Mouse (Mus musculus): ENCODE measurements around the gene Ulk1. TPM values are rescaled to one million over a fixed set of nuclear protein-coding genes. Genes with fewer than 3 reads are reported as not detected.

Gene Ulk1
- total and polyA plus RNA-seq, 3 experiments: 4.9 to 23.0 TPM; not detected in 1

DNA sequence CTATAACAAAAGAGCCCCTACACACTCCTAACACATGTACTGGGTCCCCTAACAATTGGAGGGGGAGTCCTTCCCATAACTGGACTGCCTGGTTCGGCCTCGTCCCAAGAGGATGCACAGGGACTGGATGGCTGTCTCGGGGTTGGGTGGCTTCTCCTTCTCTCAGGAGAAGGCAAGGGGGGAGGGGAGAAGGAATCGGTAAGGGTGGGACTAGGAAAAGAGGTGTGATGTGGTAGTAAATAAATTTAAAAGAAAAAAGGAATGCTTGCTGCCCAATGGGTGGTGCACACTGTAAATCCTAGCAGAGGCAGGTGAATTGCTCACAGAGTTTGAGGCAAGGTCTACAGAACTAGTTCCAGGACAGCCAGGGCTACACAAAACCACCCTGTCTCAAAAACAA lies 3.7 kb downstream of the Ulk1 start:
- no peaks in the 10 kb centered on the region for H3K9me3 ChIP-seq (replicated peaks; ENCODE audit: insufficient read depth, low read length)
- no peak overlapping the region for H3K9ac ChIP-seq (ENCODE audit: control insufficient read depth, low read depth, low read length, poor library complexity, severe bottlenecking)
- peaks cover 0 to 33% of the 10 kb centered on the region in 2 experiments; a peak in 2 of 4 replicates for H3K36me3 ChIP-seq (ENCODE audit: control insufficient read depth in 1 of 2, insufficient read depth in 2 of 2, low read length in 2 of 2)
- no peak overlapping the region for H3K27ac ChIP-seq (ENCODE audit: control insufficient read depth, low read depth, low read length)
- no peak overlapping the region for H3K4me3 ChIP-seq (ENCODE audit: control insufficient read depth in 1 of 2, insufficient read depth in 1 of 2, low read depth in 2 of 2, low read length in 2 of 2)
- H3K79me2 ChIP-seq (ENCODE audit: control insufficient read depth, insufficient read depth, low read length, poor library complexity): peaks cover 8% of the 10 kb centered on the region
- no peak for DNase-seq (ENCODE audit: low read depth, low spot score)
- peaks cover 16 to 37% of the 10 kb centered on the region in 2 experiments for H3K4me1 ChIP-seq (ENCODE audit: control insufficient read depth in 1 of 2, insufficient read depth in 2 of 2, low read length in 2 of 2)
- no peaks in the 10 kb centered on the region for H3K27me3 ChIP-seq (ENCODE audit: control insufficient read depth in 1 of 2, insufficient read depth in 2 of 2, low read length in 2 of 2)
- TF ChIP-seq POLR2AphosphoS5 (IDR thresholded peaks at IDR 0.05; ENCODE audit: borderline replicate concordance, low read depth, low read length) (no peak), ZNF384 (IDR thresholded peaks at IDR 0.05; ENCODE audit: low read depth, low read length) (no peak), MAX (IDR thresholded peaks at IDR 0.05; ENCODE audit: low read length) (no peak), CHD2 (IDR thresholded peaks at IDR 0.05; ENCODE audit: low read length) (no peak), RAD21 (IDR thresholded peaks at IDR 0.05; ENCODE audit: low read depth, low read length) (no peak), MEF2A (IDR thresholded peaks at IDR 0.05; ENCODE audit: extremely low read depth, insufficient replicate concordance, low read depth, low read length, poor library complexity, severe bottlenecking) (no peak), TCF12 (IDR thresholded peaks at IDR 0.05; ENCODE audit: low read depth, low read length) (no peak), KAT2A (conservative IDR thresholded peaks at IDR 0.05; ENCODE audit: low read depth, low read length) (no peak), TBP (IDR thresholded peaks at IDR 0.05; ENCODE audit: low read depth, low read length) (no peak), ZMIZ1 (IDR thresholded peaks at IDR 0.05; ENCODE audit: low read depth, low read length) (no peak), CHD1 (IDR thresholded peaks at IDR 0.05; ENCODE audit: low read depth, low read length) (no peak), NELFE (IDR thresholded peaks at IDR 0.05; ENCODE audit: low read depth, low read length) (no peak), POLR2AphosphoS2 (IDR thresholded peaks at IDR 0.05; ENCODE audit: low read length) (no peak)

GRCm38 (mm10) chr5:110804012-110804743 lies 5.7 kb downstream of the Ulk1 start:
- Histone ChIP-seq H3K9me3 (replicated peaks; ENCODE audit: insufficient read depth, low read length) (no peaks in the 10 kb centered on the region), H3K27me3 (ENCODE audit: control insufficient read depth in 1 of 2, insufficient read depth in 2 of 2, low read length in 2 of 2) (no peaks in the 10 kb centered on the region), H3K9ac (ENCODE audit: control insufficient read depth, low read depth, low read length, poor library complexity, severe bottlenecking) (no peak overlapping the region), H3K79me2 (ENCODE audit: control insufficient read depth, insufficient read depth, low read length, poor library complexity) (peaks cover 3% of the 10 kb centered on the region), H3K36me3 (ENCODE audit: control insufficient read depth in 1 of 2, insufficient read depth in 2 of 2, low read length in 2 of 2) (peaks cover 0 to 33% of the 10 kb centered on the region in 2 experiments; a peak in 2 of 4 replicates), H3K4me1 (ENCODE audit: control insufficient read depth in 1 of 2, insufficient read depth in 2 of 2, low read length in 2 of 2) (peaks cover 16 to 34% of the 10 kb centered on the region in 2 experiments), H3K4me3 (ENCODE audit: control insufficient read depth in 1 of 2, insufficient read depth in 1 of 2, low read depth in 2 of 2, low read length in 2 of 2) (no peak overlapping the region), H3K27ac (ENCODE audit: control insufficient read depth, low read depth, low read length) (peak overlapping the region; percentile 58)
- DNase-seq (ENCODE audit: low read depth, low spot score): peak; percentile 53
- TF ChIP-seq ZC3H11A (IDR thresholded peaks at IDR 0.05; ENCODE audit: low read depth, low read length) (no peak), MYC (IDR thresholded peaks at IDR 0.05; ENCODE audit: low read depth, low read length) (no peak), TBP (IDR thresholded peaks at IDR 0.05; ENCODE audit: low read depth, low read length) (no peak), MEF2A (IDR thresholded peaks at IDR 0.05; ENCODE audit: extremely low read depth, insufficient replicate concordance, low read depth, low read length, poor library complexity, severe bottlenecking) (no peak), USF1 (IDR thresholded peaks at IDR 0.05; ENCODE audit: low read depth, low read length) (no peak), ZKSCAN1 (IDR thresholded peaks at IDR 0.05; ENCODE audit: low read depth, low read length) (no peak), BHLHE40 (IDR thresholded peaks at IDR 0.05; ENCODE audit: borderline replicate concordance, low read depth, low read length) (0 out of 2 replicates have a peak, but pooled peaks have one; percentile 39), CHD1 (IDR thresholded peaks at IDR 0.05; ENCODE audit: low read depth, low read length) (no peak), POLR2AphosphoS5 (IDR thresholded peaks at IDR 0.05; ENCODE audit: borderline replicate concordance, low read depth, low read length) (no peak), MAZ (IDR thresholded peaks at IDR 0.05; ENCODE audit: low read depth, low read length) (no peak), POLR2AphosphoS2 (IDR thresholded peaks at IDR 0.05; ENCODE audit: low read length) (no peak), JUND (IDR thresholded peaks at IDR 0.05; ENCODE audit: low read depth, low read length) (no peak), ETS1 (IDR thresholded peaks at IDR 0.05; ENCODE audit: low read depth, low read length) (peak; percentile 74), CTCF (IDR thresholded peaks at IDR 0.05 in 2 of 3, conservative IDR thresholded peaks at IDR 0.05 in 1 of 3; ENCODE audit: control insufficient read depth in 1 of 3, insufficient read depth in 1 of 3, low read depth in 2 of 3, low read length in 3 of 3, poor library complexity in 1 of 3, severe bottlenecking in 1 of 3) (no peak), UBTF (IDR thresholded peaks at IDR 0.05; ENCODE audit: borderline replicate concordance, insufficient read depth, low read depth, low read length) (no peak), ELF1 (IDR thresholded peaks at IDR 0.05; ENCODE audit: low read depth, low read length) (no peak), POLR2A (IDR thresholded peaks at IDR 0.05; ENCODE audit: control insufficient read depth in 1 of 2, insufficient read depth in 1 of 2, low read depth in 1 of 2, low read length in 2 of 2, poor library complexity in 1 of 2) (no peak), E2F4 (IDR thresholded peaks at IDR 0.05; ENCODE audit: borderline replicate concordance, low read depth, low read length) (no peak), RAD21 (IDR thresholded peaks at IDR 0.05; ENCODE audit: low read depth, low read length) (no peak), ZNF384 (IDR thresholded peaks at IDR 0.05; ENCODE audit: low read depth, low read length) (no peak), HCFC1 (IDR thresholded peaks at IDR 0.05; ENCODE audit: low read depth, low read length) (no peak; the same call in 1 of the 2 replicates), KAT2A (conservative IDR thresholded peaks at IDR 0.05; ENCODE audit: low read depth, low read length) (no peak), ZMIZ1 (IDR thresholded peaks at IDR 0.05; ENCODE audit: low read depth, low read length) (no peak), NELFE (IDR thresholded peaks at IDR 0.05; ENCODE audit: low read depth, low read length) (no peak), CHD2 (IDR thresholded peaks at IDR 0.05; ENCODE audit: low read length) (no peak), SIN3A (IDR thresholded peaks at IDR 0.05; ENCODE audit: low read length) (peak; percentile 59; the same call in 1 of the 2 replicates)
